Mouse (Mus musculus) liver, adult 2 months (tissue): Measurements from ENCODE around the gene Dph7. TPM values are rescaled to one million over a fixed set of nuclear protein-coding genes. Genes with fewer than 3 reads are reported as not detected.
"Not testable (repeated sequence)": the region's sequence is repeated elsewhere in the genome, so short reads cannot be mapped to it uniquely, and the experiment has no call there.

Experiments used
- DNase-seq: peaks from one replicate; pipeline ENCODE4 v3.0.0-alpha.2; 2011; ENCODE audit warnings: low read depth, low spot score; ENCODE audit errors: extremely low read depth
- H3K27ac ChIP-seq: fragments of 200-500 bp; replicated peaks from 2 replicates; pipeline ENCODE4 v1.5.1; 2012; ENCODE audit warnings: low read depth, mild to moderate bottlenecking, control low read depth, inconsistent platforms, low read length; ENCODE audit not compliant: insufficient read depth
- H3K27me3 ChIP-seq: fragments of 200-500 bp; 2 replicates; pipeline ENCODE4 v1.6.1; 2012; ENCODE audit warnings: mild to moderate bottlenecking, moderate library complexity, low read length, inconsistent platforms; ENCODE audit not compliant: control insufficient read depth, insufficient read depth
- H3K36me3 ChIP-seq: fragments of 200-500 bp; 2 replicates; pipeline ENCODE4 v1.6.1; 2012; ENCODE audit warnings: low read length, inconsistent platforms; ENCODE audit not compliant: control insufficient read depth, insufficient read depth
- H3K4me1 ChIP-seq: fragments of 200-500 bp; 2 replicates; pipeline ENCODE4 v1.6.1; 2011; ENCODE audit warnings: low read length; ENCODE audit not compliant: control insufficient read depth, insufficient read depth
- H3K4me3 ChIP-seq: fragments of 200-500 bp; 2 replicates; pipeline ENCODE4 v1.5.1; 2011; ENCODE audit warnings: low read depth, mild to moderate bottlenecking, control low read depth, low read length, moderate library complexity; ENCODE audit not compliant: insufficient read depth
- H3K79me2 ChIP-seq: fragments of 200-500 bp; 2 replicates; pipeline ENCODE4 v1.6.1; 2012; ENCODE audit warnings: inconsistent platforms, mild to moderate bottlenecking, low read length, moderate library complexity; ENCODE audit not compliant: control insufficient read depth, insufficient read depth
- H3K9ac ChIP-seq: fragments of 200-500 bp; 2 replicates; pipeline ENCODE4 v1.6.1; 2012; ENCODE audit warnings: low read depth, mild to moderate bottlenecking, control low read depth, inconsistent platforms, low read length
- CTCF ChIP-seq: fragments of 200-500 bp; IDR thresholded peaks from 2 replicates; pipeline ENCODE4 v1.5.1; 2011; ENCODE audit warnings: low read depth, low read length, control low read depth
- POLR2A ChIP-seq: fragments of 200-500 bp; IDR thresholded peaks from 2 replicates; pipeline ENCODE4 v1.6.1; 2011; ENCODE audit warnings: low read length, control low read depth; ENCODE audit not compliant: insufficient read depth; ENCODE audit errors: extremely low read depth
- WGBS: fragments of 180-500 bp; shearing (Covaris S2); methylation state at CpG from one replicate; pipeline ENCODE4 v1.1.7; 2018; 5-methylcytosine and 5-hydroxymethylcytosine counted together
- polyA plus RNA-seq: library from polyadenylated mRNA; depleted of rRNA; stranded (reverse); fragments of >200 nt; gene quantifications from 2 replicates; pipeline ENCODE4 v1.2.3, GENCODE M21; 2012
- total RNA-seq: library from RNA; depleted of rRNA; stranded (reverse); fragments of >200 nt; gene quantifications from 2 replicates; pipeline ENCODE4 v1.2.3, GENCODE M21; 2014

Dph7 gene
- total and polyA plus RNA-seq, 2 experiments = 3.9 to 4.6 TPM

- Histone ChIP-seq H3K27me3 (no peaks in the 10 kb centered on the region), H3K79me2 (no peaks in the 10 kb centered on the region), H3K4me3 (peak within 1 kb of the TSS; percentile 81), H3K9ac (peak within 1 kb of the TSS; percentile 85), H3K27ac (peak within 1 kb of the TSS; percentile 11; the same call in 1 of the 2 replicates), H3K36me3 (peaks cover 22% of the 10 kb centered on the region; the same call in 1 of the 2 replicates), H3K4me1 (peaks cover 2% of the 10 kb centered on the region; the same call in 1 of the 2 replicates)
- DNase-seq = peak; percentile 74
- no peak for TF ChIP-seq POLR2A
- TF ChIP-seq CTCF = no peak
- WGBS = 1% methylated on average over 106 of the region's 108 CpGs
Observed at GRCm38 (mm10) chr2:24949421-24950188, 12.6 kb upstream of the Dph7 start, which contains the start of gene Zmynd19. TSS of gene Zmynd19 (plus strand) at chr2:24949792.

GRCm38 (mm10) chr2:24950189-24950535, 12.0 kb upstream of the Dph7 start:
- Histone ChIP-seq H3K4me3 (peak overlapping the region; percentile 81), H3K27me3 (no peaks in the 10 kb centered on the region), H3K4me1 (peaks cover 2% of the 10 kb centered on the region; the same call in 1 of the 2 replicates), H3K27ac (peak overlapping the region; percentile 11; the same call in 1 of the 2 replicates), H3K79me2 (no peaks in the 10 kb centered on the region), H3K9ac (peak overlapping the region; percentile 85), H3K36me3 (peaks cover 27% of the 10 kb centered on the region)
- no peak for DNase-seq
- TF ChIP-seq CTCF (no peak), POLR2A (no peak)
- WGBS = under 1% methylated on average over 31 of the region's 31 CpGs

- no peak overlapping the region for H3K9ac ChIP-seq
- peaks cover 2% of the 10 kb centered on the region; the same call in 1 of the 2 replicates for H3K4me1 ChIP-seq
- H3K4me3 ChIP-seq = no peak overlapping the region
- no peak for DNase-seq
- H3K36me3 ChIP-seq = peaks cover 30% of the 10 kb centered on the region
- no peak overlapping the region for H3K27ac ChIP-seq
- no peaks in the 10 kb centered on the region for H3K27me3 ChIP-seq
- TF ChIP-seq CTCF (no peak), POLR2A (no peak)
- WGBS = 80% methylated on average over 4 of the region's 4 CpGs
- no peaks in the 10 kb centered on the region for H3K79me2 ChIP-seq
Observed at GRCm38 (mm10) chr2:24952537-24953055, 9.6 kb upstream of the Dph7 start.

- 33% methylated on average over 3 of the region's 3 CpGs for WGBS
- no peaks in the 10 kb centered on the region for H3K79me2 ChIP-seq
- peaks cover 7% of the 10 kb centered on the region; the same call in 1 of the 2 replicates for H3K36me3 ChIP-seq
- H3K4me1 ChIP-seq = peaks cover 3% of the 10 kb centered on the region
- H3K27ac ChIP-seq = no peak overlapping the region
- H3K27me3 ChIP-seq = no peaks in the 10 kb centered on the region
- DNase-seq = peak; percentile 42
- no peak overlapping the region for H3K4me3 ChIP-seq
- TF ChIP-seq POLR2A = no peak
- TF ChIP-seq CTCF = peak; percentile 70
- H3K9ac ChIP-seq = no peak overlapping the region
Observed at GRCm38 (mm10) chr2:24960910-24961309, 1.3 kb upstream of the Dph7 start.

- WGBS = 82% methylated on average over 4 of the region's 4 CpGs
- no peak for TF ChIP-seq CTCF
- no peak for TF ChIP-seq POLR2A
- H3K4me3 ChIP-seq = no peak overlapping the region
- DNase-seq = no peak
- H3K4me1 ChIP-seq = peaks cover 2% of the 10 kb centered on the region
- no peak overlapping the region for H3K9ac ChIP-seq
- no peak overlapping the region for H3K27ac ChIP-seq
- H3K79me2 ChIP-seq = no peaks in the 10 kb centered on the region
- H3K27me3 ChIP-seq = no peaks in the 10 kb centered on the region
- H3K36me3 ChIP-seq = peaks cover 5% of the 10 kb centered on the region; the same call in 1 of the 2 replicates
Observed at GRCm38 (mm10) chr2:24970386-24970785, 8.2 kb downstream of the Dph7 start.

GRCm38 (mm10) chr2:24974452-24974851, 12.3 kb downstream of the Dph7 start:
- not testable (repeated sequence) for H3K79me2 ChIP-seq, H3K36me3 ChIP-seq, DNase-seq, H3K27me3 ChIP-seq, H3K4me1 ChIP-seq
- peak overlapping the region; percentile 72 for H3K27ac ChIP-seq
- peak overlapping the region; percentile 81 for H3K9ac ChIP-seq
- under 1% methylated on average over 17 of the region's 17 CpGs for WGBS
- peak overlapping the region; percentile 78 for H3K4me3 ChIP-seq
